Mouse (Mus musculus) lung, postnatal 0 days (tissue): ENCODE results near the gene Nol4l. TPM values are rescaled to one million over a fixed set of nuclear protein-coding genes. Genes with fewer than 3 reads are reported as not detected.

Experiments used
- ATAC-seq: fragments of 200-750 bp; cut with Nextera tagmentation; 2 replicates; pipeline ENCODE4 v1.8.0; 2017; ENCODE audit warnings: moderate library complexity
- DNase-seq: peaks from one replicate; pipeline ENCODE4 v3.0.0-alpha.2; 2016; ENCODE audit warnings: low spot score
- H3K27ac ChIP-seq: fragments of 300-500 bp; sonication (generic); 2 replicates; pipeline ENCODE4 v1.5.1; 2014; ENCODE audit warnings: antibody characterized with exemption, mild to moderate bottlenecking, low read length, mixed read lengths
- H3K27me3 ChIP-seq: fragments of 300-500 bp; sonication (generic); replicated peaks from 2 replicates; pipeline ENCODE4 v1.6.1; 2014; ENCODE audit warnings: low read length, mixed read lengths; ENCODE audit not compliant: insufficient read depth
- H3K36me3 ChIP-seq: fragments of 300-500 bp; sonication (generic); 2 replicates; pipeline ENCODE4 v1.6.1; 2014; ENCODE audit warnings: low read length, mixed read lengths; ENCODE audit not compliant: insufficient read depth
- H3K4me1 ChIP-seq: fragments of 300-500 bp; sonication (generic); 2 replicates; pipeline ENCODE4 v1.6.1; 2014; ENCODE audit warnings: antibody characterized with exemption, low read depth, low read length, mixed read lengths; ENCODE audit not compliant: insufficient read depth
- H3K4me2 ChIP-seq: fragments of 300-500 bp; sonication (generic); replicated peaks from 2 replicates; pipeline ENCODE4 v1.6.1; 2014; ENCODE audit warnings: low read depth, mild to moderate bottlenecking, low read length, moderate library complexity, mixed read lengths
- H3K4me3 ChIP-seq: fragments of 300-500 bp; sonication (generic); 2 replicates; pipeline ENCODE4 v1.5.1; 2014; ENCODE audit warnings: low read depth, low read length
- H3K9ac ChIP-seq: fragments of 300-500 bp; sonication (generic); replicated peaks from 2 replicates; pipeline ENCODE4 v1.6.1; 2014; ENCODE audit warnings: low read depth, mild to moderate bottlenecking
- H3K9me3 ChIP-seq: fragments of 300-500 bp; sonication (generic); 2 replicates; pipeline ENCODE4 v1.6.1; 2016; ENCODE audit warnings: low read length, mixed read lengths
- CTCF ChIP-seq: IDR thresholded peaks from 2 replicates; pipeline ENCODE4 v1.5.1; 2016; ENCODE audit warnings: antibody characterized with exemption, mild to moderate bottlenecking
- EP300 ChIP-seq: IDR thresholded peaks from 2 replicates; pipeline ENCODE4 v1.6.1; 2016; ENCODE audit warnings: antibody characterized with exemption, mild to moderate bottlenecking, control low read depth
- WGBS: fragments of 180-500 bp; shearing (Covaris S2); extraction: QIAGEN DNeasy Blood & Tissue Kit; methylation state at CpG from one replicate; pipeline ENCODE4 v1.1.7; 2014; 5-methylcytosine and 5-hydroxymethylcytosine counted together
- polyA plus RNA-seq: library from polyadenylated mRNA; unstranded; fragments of >200 nt; fragmentation: Nextera tagmentation; extraction: Ambion mirVana; gene quantifications from 2 replicates; pipeline ENCODE4 v1.2.1, GENCODE M21; 2015

Nol4l gene
- polyA plus RNA-seq, 1 experiment from 2014 or later, result 8.3 TPM

GRCm38 (mm10) chr2:153475114-153476112 is 54.4 kb downstream of the Nol4l start:
- Histone ChIP-seq H3K36me3 (no peaks in the 10 kb centered on the region), H3K4me2 (no peak overlapping the region), H3K4me3 (no peak overlapping the region), H3K27ac (peak overlapping the region; percentile 51; the same call in 1 of the 2 replicates), H3K9ac (no peak overlapping the region), H3K27me3 (no peaks in the 10 kb centered on the region), H3K9me3 (no peaks in the 10 kb centered on the region), H3K4me1 (no peaks in the 10 kb centered on the region; the same call in 1 of the 2 replicates)
- DNase-seq (peak; percentile 72), ATAC-seq (peak; percentile 57)
- TF ChIP-seq CTCF, result no peak
- TF ChIP-seq EP300, result no peak
- WGBS, result 14% methylated on average over 4 of the region's 4 CpGs

- WGBS, result 52% methylated on average over 3 of the region's 3 CpGs
- TF ChIP-seq EP300, result no peak
- no peak for TF ChIP-seq CTCF
- H3K36me3 ChIP-seq, result no peaks in the 10 kb centered on the region
- no peaks in the 10 kb centered on the region for H3K9me3 ChIP-seq
- no peak overlapping the region for H3K4me2 ChIP-seq
- no peak overlapping the region for H3K27ac ChIP-seq
- H3K27me3 ChIP-seq, result no peaks in the 10 kb centered on the region
- ATAC-seq (no peak), DNase-seq (no peak)
- H3K4me3 ChIP-seq, result no peak overlapping the region
- H3K9ac ChIP-seq, result no peak overlapping the region
- H3K4me1 ChIP-seq, result no peaks in the 10 kb centered on the region; the same call in 1 of the 2 replicates
Measured at GRCm38 (mm10) chr2:153470983-153471382, 58.8 kb downstream of the Nol4l start.

DNA sequence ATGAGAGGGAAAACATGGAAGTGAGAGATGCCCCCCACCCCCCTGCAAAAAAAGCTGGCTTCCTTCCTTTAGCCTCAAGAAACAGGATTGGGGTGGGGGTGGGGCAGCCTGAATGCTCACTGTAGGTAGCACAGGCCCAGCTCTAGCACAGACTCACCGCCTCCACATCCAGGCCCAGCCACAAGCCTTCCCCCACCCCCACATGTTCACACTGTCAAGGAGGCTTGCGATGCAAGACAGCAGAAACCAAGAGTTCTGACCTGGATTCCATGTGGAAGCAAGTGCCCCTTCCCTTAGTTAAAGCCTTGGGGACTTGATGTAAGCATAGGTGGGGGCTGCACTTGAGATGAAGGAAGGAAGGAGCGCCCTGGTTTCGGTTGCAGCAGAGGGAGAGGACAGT is 60.0 kb downstream of the Nol4l start:
- H3K27me3 ChIP-seq, result no peaks in the 10 kb centered on the region
- ATAC-seq (no peak), DNase-seq (no peak)
- 57% methylated on average over 4 of the region's 4 CpGs for WGBS
- no peaks in the 10 kb centered on the region for H3K9me3 ChIP-seq
- no peak overlapping the region for H3K4me2 ChIP-seq
- TF ChIP-seq EP300 (no peak), CTCF (no peak)
- H3K4me1 ChIP-seq, result no peaks in the 10 kb centered on the region; the same call in 1 of the 2 replicates
- H3K4me3 ChIP-seq, result no peak overlapping the region
- H3K36me3 ChIP-seq, result no peaks in the 10 kb centered on the region
- H3K27ac ChIP-seq, result no peak overlapping the region
- H3K9ac ChIP-seq, result no peak overlapping the region

- no peak for ATAC-seq
- H3K4me2 ChIP-seq, result no peak overlapping the region
Measured at GRCm38 (mm10) chr2:153469317-153469716, 60.5 kb downstream of the Nol4l start.

DNA sequence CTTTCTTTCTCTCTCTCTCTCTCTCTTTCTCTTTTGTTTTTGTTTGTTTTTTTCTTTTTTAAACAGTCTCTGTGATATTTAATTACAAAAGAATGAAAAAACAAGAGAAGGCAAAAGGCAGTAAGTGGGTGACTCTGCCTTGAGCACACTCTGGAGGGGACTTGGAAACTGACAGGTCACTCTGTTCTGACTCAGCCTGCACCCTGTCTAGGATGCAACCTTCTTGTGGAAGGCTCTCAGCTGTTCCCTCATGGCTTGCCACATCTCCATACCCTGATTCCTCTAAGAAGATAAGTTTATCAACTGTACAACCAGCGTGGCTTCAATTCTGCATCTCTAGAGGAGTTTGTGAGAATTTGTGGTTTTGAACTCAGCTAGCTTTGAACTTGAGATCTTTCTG is 62.4 kb downstream of the Nol4l start:
- peak; percentile 77 for DNase-seq
- no peaks in the 10 kb centered on the region for H3K4me1 ChIP-seq
- H3K27me3 ChIP-seq, result no peaks in the 10 kb centered on the region
- WGBS, result 55% methylated on average over 1 of the region's 1 CpGs
- 0 out of 2 replicates have a peak overlapping the region, but pooled peaks have one; percentile 5 for H3K27ac ChIP-seq
- H3K4me2 ChIP-seq, result no peak overlapping the region
- TF ChIP-seq CTCF (no peak), EP300 (peak; percentile 49; the same call in 1 of the 2 replicates)
- no peaks in the 10 kb centered on the region for H3K36me3 ChIP-seq
- peak; percentile 94 for ATAC-seq
- no peaks in the 10 kb centered on the region for H3K9me3 ChIP-seq
- no peak overlapping the region for H3K9ac ChIP-seq
- H3K4me3 ChIP-seq, result no peak overlapping the region

More at GRCm38 (mm10) chr2:153469317-153469716, 60.5 kb downstream of the Nol4l start:
- no peak for DNase-seq
- 30% methylated on average over 2 of the region's 2 CpGs for WGBS
- H3K36me3 ChIP-seq, result no peaks in the 10 kb centered on the region
- TF ChIP-seq CTCF (no peak), EP300 (no peak)
- no peaks in the 10 kb centered on the region for H3K4me1 ChIP-seq
- H3K9me3 ChIP-seq, result no peaks in the 10 kb centered on the region
- H3K27ac ChIP-seq, result no peak overlapping the region
- no peak overlapping the region for H3K4me3 ChIP-seq
- no peaks in the 10 kb centered on the region for H3K27me3 ChIP-seq
- H3K9ac ChIP-seq, result no peak overlapping the region

DNA sequence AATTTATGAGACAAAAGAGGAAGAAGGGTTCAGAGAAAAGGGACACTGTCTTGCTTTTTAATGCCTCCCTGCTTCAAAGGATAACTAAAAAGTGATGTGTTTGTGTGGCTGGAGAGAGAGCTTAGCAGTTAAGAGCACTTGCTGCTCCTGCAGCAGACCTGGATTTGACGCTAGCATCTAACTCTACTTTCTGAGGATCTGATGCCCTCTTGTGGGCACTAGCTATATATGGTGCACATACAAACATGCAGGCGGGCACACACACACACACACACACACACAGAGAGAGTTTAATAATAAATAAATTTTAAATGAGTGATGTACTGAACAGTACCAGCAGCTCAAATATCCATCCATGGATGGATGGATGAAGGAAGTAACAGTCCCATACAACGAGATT is 66.5 kb downstream of the Nol4l start:
- H3K4me1 ChIP-seq, result no peaks in the 10 kb centered on the region
- H3K36me3 ChIP-seq, result no peaks in the 10 kb centered on the region
- H3K27me3 ChIP-seq, result no peaks in the 10 kb centered on the region
- 75% methylated on average over 3 of the region's 3 CpGs for WGBS
- H3K27ac ChIP-seq, result no peak overlapping the region
- TF ChIP-seq CTCF (peak; percentile 54), EP300 (no peak)
- no peak overlapping the region for H3K4me3 ChIP-seq
- no peak overlapping the region for H3K9ac ChIP-seq
- DNase-seq (no peak), ATAC-seq (no peak)
- no peaks in the 10 kb centered on the region for H3K9me3 ChIP-seq
- H3K4me2 ChIP-seq, result no peak overlapping the region
